Mouse (Mus musculus) right cerebral cortex, postnatal 36 days (tissue): ENCODE measurements around the gene Klk1b4.
"Not testable (repeated sequence)": the region's sequence is repeated elsewhere in the genome, so short reads cannot be mapped to it uniquely, and the experiment has no call there.

Source experiments
- DNase-seq, 2 experiments: peaks; one replicate each; pipeline ENCODE4 v3.0.0; 2022; ENCODE audit warnings: low spot score in 2 of 2, mixed read lengths in 1 of 2

Klk1b4 gene

DNA sequence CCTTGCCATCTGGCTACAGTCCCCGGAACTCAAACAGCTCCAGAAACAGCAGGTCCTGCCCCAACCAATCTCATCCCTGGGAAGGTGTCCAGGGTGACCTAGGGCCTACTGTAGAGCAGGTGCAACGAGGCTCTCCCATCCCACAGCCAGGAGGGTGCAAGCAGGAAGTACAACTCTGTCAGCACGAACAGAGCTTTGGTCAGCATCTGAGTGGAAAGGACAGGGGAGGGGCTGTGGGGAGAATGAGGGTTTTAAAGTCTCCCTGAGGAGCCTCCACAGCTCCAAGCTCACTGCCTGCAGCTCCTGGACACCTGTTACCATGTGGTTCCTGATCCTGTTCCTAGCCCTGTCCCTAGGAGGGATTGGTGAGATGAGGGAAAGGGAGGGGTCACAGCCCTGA is at the start of gene Klk1b4:
Gene Klk1b4, plus strand, starts transcription at position 301 of the 400 bp plus-strand sequence.
- not testable (repeated sequence) for DNase-seq

DNA sequence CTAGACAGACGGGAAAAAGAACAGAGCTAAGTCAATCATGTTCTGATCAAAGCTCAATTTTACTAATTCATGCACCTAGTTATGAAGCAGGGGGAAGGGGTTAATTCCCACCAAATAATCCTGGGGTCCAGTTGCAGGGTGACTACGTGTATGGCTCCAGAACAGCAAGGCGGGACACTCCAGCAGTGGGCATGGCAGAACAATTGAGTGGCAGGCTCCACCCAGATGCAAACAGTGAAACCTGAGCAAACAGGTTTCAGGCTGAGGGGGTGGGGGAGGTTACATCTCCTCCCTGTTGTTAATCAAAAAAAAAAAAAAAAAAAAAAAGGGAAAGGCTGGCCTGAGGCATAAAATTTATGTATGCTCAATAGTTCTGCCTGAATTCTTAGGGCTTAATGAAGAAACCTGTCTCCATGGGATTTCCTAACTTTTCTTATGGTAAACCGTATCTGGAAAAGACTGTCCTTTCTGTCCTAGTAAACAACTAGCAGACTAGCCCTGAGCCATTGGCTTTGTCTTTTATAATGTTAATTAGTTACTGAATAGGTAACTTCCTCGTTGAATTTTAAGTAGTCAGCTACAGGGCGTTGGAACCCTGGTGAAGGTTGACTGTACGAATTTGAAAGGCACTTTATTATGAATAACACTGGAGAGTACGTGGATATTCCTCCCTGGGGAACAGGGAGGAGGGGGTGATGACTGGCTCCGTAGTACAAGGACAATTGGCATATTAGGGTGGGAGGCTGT is 27.8 kb upstream of the Klk1b4 start:
- DNase-seq = no peak

DNA sequence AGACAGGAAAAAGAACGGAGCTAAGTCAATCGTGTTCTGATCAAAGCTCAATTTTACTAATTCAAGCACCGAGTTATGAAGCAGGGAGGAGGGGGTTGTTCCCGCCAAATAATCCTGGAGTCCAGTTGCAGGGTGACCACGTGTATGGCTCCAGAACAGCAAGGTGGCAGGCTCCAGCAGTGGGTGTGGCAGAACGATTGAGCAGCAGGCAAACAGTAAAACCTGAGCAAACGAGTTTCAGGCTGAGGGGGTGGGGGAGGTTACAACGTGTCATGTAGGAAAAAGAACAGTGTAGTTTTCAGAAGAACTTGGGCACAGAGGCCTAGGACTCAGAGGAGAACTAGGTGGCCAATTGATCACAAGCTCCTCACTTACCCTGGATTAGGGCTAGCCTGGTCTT is 20.7 kb upstream of the Klk1b4 start:
- not testable (repeated sequence) for DNase-seq

DNA sequence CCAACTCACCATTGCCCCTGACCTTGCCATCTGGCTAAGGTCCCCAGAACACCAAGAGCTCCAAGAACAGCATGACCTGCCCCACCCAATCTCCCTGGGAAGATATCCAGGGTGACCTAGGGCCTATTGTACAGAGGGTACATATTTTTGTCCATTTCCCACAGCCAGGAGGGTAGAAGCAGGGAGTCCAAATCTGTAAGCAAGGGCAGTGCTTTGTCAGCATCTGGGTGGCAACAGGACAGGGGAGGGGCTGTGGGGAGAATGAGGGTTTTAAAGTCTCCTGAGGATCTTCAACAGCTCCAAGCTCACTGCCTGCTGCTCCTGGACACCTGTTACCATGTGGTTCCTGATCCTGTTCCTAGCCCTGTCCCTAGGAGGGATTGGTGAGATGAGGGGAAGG is 19.3 kb upstream of the Klk1b4 start, which contains the start of gene Klk1b24:
Gene Klk1b24, plus strand, starts transcription at position 301 of the 400 bp plus-strand sequence.
- DNase-seq = not testable (repeated sequence)

DNA sequence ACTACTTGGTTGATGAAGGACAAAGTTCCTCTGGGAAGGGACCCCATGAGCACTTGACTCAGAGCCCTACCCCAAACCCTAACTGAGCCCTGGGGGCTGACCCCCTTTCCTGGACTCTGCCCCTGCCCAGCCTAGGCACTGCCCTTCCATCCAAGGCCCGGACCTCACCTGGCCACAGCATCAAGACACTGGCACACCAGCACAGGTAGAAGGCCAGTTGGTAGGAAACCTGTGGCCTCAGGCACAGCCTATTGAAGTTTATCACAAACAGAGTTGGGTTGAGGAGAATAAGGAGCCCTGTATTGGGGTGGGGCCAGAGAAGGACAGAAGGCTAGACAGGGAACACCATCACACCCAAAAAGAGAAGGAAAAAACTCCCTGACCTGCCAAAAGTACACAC is 13.8 kb upstream of the Klk1b4 start:
- not testable (repeated sequence) for DNase-seq

DNA sequence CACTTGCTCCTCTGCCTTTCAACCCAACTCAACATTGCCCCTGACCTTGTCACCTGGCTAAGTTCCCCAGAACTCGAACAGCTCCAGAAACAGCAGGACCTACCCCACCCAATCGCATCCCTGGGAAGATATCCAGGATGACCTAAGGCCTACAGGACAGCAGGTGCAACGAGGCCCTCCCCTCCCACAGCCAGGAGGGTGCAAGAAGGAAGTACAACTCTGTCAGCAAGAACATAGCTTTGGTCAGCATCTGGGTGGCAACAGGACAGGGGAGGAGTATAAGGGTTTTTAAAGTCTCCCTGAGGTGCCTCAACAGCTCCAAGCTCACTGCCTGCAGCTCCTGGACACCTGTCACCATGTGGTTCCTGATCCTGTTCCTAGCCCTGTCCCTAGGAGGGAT is 9.3 kb upstream of the Klk1b4 start, which contains the start of gene Klk1b3:
Gene Klk1b3, plus strand, starts transcription at position 301 of the 400 bp plus-strand sequence.
- DNase-seq = no peak

DNA sequence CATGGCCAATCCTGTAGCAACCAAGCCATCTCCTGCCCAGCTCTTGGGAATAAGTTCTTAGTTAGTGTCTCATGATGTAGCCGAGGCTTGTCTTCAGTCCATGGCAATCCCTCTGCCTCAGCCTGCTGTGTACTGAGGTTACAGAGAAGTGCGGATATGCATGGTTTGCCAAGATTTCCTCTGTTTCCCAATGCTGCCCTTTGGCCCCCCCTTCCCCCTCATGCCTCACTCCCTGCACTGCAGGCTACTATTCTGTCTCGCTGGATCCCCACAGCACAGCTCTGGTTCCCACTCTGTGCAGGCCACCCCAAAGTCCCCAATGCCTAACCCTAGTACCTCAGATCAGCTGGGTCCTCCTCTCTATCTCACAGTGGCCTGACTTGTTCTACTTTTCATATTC is 1.1 kb downstream of the Klk1b4 start:
- no peak for DNase-seq

DNA sequence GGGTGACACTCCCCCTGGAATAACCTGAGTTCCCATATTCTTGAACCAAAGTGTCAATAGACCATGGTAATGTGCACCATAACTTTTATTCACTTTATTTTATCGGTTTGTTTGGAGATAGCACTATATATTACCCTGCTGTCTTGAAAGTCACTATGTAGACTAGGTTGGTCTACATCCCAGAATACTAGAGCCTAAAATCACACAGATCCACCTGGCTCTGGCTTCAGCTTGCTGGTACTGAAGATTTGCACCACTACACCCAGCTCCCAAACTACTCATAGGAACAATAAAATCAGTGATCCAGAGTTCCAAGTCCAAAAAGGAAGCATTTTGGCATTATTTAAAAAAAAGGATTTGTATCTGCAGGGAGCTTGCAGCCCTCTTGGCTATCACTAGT is 8.4 kb downstream of the Klk1b4 start, which contains the start of gene Klk1b5:
Gene Klk1b5, plus strand, starts transcription at position 301 of the 400 bp plus-strand sequence.
- DNase-seq = no peak

DNA sequence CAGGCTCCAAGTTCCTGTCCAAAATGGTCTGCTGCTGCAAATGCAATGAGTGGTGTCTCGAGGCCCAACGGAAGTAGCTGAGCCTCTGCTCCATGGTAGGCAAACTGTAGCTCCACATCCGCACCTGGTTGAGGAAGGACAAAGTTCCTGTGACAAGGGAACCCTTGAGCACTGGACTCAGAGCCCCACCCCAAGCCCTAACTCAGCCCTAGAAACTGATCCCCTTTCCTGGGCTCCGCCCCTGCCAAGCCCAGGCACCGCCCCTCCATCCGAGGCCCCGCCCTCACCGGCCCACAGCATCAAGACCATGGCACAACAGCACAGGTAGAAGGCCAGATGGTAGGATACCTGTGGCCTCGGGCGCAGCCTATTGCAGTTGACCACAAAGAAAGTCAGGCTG is 14.4 kb downstream of the Klk1b4 start:
- not testable (repeated sequence) for DNase-seq

DNA sequence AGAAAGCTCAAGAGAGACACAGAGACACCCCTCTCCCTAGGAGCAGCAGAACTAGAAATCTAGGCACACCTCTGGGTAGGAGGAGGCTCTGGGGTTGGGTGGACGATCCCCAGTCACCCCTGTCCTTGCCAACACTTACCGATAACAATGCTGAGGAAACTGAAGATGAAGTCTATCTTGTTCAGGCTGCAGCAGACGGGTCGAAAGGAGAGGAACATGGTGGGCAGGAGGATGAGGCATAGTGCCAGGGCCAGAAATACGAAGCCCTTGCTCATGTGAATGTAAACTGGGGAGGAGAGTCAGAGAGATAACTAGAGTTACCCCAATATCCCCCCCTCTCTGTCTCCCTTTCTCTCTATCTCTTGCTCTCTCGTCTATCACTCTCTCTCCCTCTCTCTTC is 15.1 kb downstream of the Klk1b4 start:
- DNase-seq = not testable (repeated sequence)

DNA sequence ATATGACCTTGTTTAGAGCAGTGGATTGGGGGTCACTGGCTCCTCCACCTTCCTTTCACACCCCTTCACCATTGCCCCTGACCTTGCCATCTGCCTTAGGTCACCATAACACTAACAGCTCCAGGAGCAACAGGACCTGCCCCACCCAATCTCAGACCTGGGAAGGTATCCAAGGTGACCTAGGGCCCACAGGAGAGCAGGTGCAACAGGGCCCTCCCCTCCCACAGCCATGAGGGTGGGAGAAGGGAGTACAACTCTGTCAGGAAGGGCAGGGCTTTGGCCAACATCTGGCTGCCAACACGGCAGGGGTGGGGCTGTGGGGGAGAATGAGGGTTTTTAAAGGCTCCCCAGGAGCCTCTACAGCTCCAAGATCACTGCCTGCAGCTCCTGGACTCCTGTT is 17.8 kb downstream of the Klk1b4 start, which contains the start of gene Klk1:
Gene Klk1, plus strand, starts transcription at position 285 of the 400 bp plus-strand sequence.
- DNase-seq = no peak

DNA sequence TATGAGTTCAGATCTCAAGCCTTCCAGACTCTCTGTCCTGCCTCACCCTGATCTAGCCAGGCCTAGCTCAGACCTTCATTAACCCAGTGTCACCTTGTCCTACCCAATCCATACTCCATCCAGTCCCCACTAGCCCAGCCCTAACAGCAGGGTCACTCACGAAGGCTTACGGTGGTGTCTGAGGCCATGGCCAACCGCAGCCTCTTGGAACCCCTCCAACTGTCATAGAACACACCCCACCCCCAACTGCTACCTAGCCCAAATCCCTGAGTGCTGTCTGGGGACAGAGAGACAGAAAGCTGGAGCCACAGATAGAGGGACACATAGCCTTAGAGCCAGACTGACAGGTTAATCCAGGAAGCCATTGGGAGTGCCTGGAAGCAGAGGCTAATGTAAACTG is 28.7 kb downstream of the Klk1b4 start, which contains the start of gene Gm36864:
Gene Gm36864, plus strand, starts transcription at position 269 of the 400 bp plus-strand sequence.
- no peak for DNase-seq

DNA sequence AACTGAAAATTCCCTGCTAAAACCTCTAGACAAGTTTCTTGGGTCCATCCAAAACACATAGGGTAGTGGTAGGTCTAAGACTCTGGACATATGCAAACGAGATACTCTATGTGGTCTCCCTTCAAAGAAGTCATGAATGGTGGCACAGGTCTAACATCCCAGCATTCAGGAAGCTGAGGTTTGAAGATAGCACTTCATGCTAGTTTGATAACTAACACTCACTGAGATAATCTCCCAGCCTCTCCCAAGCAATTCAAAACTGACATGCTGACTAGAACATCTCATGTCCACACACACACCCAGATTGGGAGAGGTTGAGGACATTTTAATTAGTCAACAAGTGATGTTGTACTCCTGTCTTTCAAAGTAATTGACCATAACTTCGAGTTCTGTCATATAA is 32.7 kb downstream of the Klk1b4 start:
- no peak for DNase-seq

DNA sequence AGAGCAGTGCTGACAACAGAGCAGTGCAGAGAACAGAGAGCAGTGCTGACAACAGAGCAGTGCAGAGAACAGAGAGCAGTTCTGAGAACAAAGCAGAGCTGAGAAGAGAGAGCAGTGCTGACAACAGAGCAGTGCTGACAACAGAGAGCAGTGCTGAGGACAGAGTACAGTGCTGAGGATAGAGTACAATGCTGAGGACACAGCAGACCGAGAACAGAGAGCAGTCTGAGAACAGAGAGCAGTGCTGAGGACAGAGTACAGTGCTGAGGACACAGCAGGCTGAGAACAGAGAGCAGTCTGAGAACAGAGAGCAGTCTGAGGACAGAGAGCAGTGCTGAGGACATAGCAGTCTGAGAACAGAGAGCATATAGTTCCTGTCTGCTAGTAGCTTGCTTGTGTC is 33.5 kb downstream of the Klk1b4 start:
- DNase-seq = no peak

DNA sequence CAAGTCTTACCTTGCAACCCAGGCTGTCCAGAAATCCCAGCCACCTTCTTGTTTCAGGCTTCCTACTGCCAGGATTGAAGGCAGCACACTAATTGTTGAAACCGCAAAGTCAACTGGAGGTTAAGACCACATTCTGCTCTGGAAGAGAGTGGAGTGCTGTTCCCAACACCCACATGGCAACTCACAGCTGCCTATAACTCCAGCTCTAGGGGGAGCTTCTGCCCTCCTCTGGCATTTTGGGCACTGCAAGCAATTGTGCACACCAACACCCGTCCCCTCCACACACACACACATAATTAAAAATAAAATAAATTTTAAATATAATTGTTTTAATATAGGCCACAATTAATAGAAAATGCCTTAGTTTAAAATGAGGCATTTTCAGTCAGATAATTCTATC is 33.9 kb downstream of the Klk1b4 start:
- no peak for DNase-seq

DNA sequence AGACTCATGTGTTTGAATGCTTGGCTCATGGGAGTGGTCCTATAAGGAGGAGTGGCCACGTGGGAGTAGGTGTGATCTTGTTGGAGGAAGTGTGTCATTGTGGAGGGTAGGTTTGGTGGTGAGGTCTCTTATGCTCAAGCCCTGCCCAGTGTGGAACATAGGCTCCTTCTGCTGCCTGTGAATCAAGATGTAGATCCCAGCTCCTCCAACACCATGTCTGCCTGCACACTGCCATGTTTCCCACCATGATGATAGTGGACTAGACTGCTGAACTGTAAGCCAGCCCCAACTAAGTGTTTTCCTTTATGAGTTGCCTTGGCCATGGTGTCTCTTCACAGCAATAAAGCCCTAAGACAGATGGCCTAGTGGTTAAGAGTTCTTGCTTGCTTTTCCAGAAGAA is 36.8 kb downstream of the Klk1b4 start:
- no peak for DNase-seq

DNA sequence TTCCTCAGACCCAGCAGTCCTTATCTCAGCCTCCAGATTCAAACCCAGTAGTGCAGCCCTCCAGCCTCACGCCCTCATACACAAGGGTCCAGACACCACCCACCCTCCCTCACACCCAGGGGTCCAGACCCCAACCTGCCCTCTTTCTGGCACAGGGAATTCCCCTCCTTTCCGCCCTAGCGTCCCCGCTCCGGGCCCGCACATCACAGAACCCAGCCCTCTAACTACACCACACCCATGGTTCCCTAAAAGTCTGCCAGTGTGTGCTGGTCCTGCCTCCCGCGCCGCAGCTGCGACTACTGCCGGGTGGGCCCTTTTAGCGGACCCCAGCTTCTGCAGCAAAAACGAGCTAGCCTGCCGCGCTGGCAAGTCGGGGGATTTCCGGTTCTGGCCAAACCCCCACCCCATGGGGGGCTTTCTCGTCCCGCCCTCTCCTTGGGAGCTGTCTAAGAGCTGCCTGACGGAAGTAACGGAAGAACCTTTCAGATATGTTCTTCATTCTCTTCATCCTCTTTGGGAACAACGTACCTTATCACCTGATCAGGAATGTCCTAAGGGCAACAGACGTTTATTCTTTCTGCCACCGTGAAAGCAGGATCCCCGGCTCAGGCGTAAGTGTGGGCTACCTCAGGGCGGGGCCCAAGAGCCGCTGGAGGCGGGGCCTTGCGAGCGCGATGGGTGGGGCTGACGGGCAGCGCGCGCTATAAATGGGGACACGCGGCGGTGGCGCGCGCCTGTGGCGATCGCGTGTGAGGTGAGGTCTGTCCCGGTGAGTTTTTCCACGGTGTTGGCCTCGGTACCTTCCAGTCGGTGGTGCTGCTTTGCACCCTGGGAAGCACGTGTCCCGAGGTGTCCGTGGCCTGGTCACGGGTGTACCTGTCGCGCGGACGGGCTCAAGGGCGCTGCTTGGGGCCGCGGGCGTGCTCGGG is 39.1 kb downstream of the Klk1b4 start, which contains the start of the genes 1700028J19Rik and 2410002F23Rik:
Gene 1700028J19Rik, minus strand, starts transcription at position 641 of the 929 bp plus-strand sequence.
Gene 2410002F23Rik, plus strand, starts transcription at position 668 of the 929 bp plus-strand sequence.
- peak; percentile 83 to 86 for DNase-seq

DNA sequence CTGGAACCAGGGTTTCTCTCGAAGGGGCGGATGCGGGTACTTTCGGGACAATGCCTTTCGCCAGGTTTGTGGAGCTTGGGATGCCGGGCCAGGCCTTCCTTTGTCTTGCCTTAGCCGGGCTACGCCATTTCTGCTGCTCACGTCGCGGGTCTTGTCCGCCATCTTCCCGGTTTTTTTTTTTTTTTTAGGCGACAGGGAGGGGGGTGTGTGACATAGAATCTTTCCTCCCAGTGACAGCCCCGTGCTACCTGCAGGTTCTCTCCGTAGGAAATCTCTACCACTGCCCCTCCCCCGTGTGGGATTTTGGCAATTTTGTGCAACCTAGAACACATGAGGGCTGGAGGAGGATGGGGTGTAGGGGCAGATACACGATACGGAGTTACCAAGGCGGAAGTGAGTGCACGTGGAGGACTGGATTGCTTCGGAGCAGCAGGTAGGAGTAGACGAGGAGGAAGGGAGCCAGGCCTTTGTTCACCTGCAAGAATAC is 39.8 kb downstream of the Klk1b4 start:
- peak; percentile 35 to 39 for DNase-seq

DNA sequence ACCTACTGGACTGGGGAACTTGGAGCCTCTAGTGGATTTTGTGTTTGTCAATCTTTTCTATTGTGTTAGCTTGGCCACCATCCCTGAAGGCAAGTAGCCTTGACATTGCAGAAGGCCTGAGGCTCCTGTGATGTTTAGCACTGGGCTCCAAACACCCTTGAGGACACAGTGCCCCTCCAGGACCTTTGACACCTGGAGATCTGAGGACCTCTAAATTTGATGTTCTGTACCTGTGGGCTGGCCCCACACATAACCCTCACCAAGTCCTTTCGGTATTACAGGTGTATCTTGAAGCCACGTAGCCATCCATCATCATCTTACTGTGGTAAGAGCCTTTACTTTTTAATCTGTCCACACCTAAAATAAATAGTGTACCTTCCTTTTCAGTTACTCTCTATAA is 40.7 kb downstream of the Klk1b4 start:
- DNase-seq = no peak

DNA sequence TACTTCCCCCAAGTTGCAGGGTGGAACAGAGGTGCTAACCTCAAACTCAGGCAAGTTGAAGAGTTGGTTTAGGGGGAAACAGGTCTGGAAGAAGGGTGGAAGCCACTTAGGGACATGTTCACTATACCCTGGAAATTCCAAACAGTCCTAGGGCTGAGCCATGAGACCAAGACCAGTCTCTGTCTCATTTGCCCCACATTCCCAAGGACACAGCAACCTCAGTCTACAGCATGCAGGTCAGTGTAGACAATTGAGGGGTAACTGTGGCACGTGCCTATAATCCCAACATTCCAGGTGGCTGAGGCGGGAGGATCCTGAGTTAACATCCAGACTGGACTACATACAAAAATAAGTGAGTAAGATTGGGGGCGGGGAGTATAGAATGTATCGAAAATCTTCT is 42.0 kb downstream of the Klk1b4 start:
- no peak for DNase-seq

DNA sequence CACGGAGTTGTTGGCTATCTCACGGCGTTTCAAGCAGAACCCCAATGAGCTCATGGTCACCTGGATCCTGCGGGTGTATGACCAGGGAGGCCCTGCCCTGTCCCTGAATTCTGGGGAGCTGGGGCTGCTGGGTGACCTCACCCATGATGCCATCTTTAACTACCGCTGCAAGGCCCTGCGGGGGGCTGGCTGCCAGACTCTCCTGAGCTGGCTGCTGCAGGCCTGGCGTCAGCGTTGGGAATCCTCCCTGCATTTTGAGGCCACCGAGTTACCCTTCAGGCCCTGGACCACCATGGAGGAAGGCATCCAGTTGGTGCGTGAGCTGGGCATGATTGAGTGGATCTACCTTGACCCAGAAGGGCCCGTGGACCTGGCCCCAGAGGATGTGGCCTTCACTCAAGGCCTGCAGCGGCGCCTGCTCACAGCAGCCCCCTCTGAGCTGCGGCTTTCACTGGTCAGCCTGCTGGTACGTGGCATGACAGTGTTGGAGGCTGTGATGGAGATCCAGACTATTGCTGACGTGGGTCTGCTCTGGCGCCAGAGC is 43.6 kb downstream of the Klk1b4 start:
- DNase-seq = not testable (repeated sequence)
